Mouse (Mus musculus): ENCODE measurements around the gene Slc35d3. TPM values are rescaled to one million over a fixed set of nuclear protein-coding genes. Genes with fewer than 3 reads are reported as not detected.

Gene Slc35d3
- polyA plus RNA-seq, 1 experiment = not detected

- TF ChIP-seq POLR2AphosphoS2 (IDR thresholded peaks at IDR 0.05; ENCODE audit: insufficient read length, low read depth) (no peak), TCF3 (IDR thresholded peaks at IDR 0.05; ENCODE audit: insufficient read length, low read depth) (no peak), E2F4 (IDR thresholded peaks at IDR 0.05; ENCODE audit: insufficient read depth) (no peak), MYOG (IDR thresholded peaks at IDR 0.05; ENCODE audit: control insufficient read depth in 1 of 3, insufficient read depth in 1 of 3, insufficient read length in 2 of 3, low read depth in 2 of 3) (no peak), CEBPB (IDR thresholded peaks at IDR 0.05; ENCODE audit: insufficient read depth, poor library complexity, severe bottlenecking) (no peak), MAX (IDR thresholded peaks at IDR 0.05; ENCODE audit: low read depth) (no peak), TCF12 (IDR thresholded peaks at IDR 0.05; ENCODE audit: insufficient read depth, poor library complexity, severe bottlenecking) (no peak), POLR2A (IDR thresholded peaks at IDR 0.05; ENCODE audit: insufficient read length, low read depth) (no peak), USF1 (IDR thresholded peaks at IDR 0.05; ENCODE audit: low read depth) (no peak), REST (IDR thresholded peaks at IDR 0.05; ENCODE audit: insufficient read depth, insufficient read length) (no peak), MYOD1 (IDR thresholded peaks at IDR 0.05; ENCODE audit: control insufficient read depth in 1 of 3, insufficient read length in 2 of 3, low read depth in 2 of 3) (no peak), SRF (IDR thresholded peaks at IDR 0.05; ENCODE audit: control insufficient read depth, insufficient read length, low read depth) (no peak)
- no peaks in the 10 kb centered on the region for H3K36me3 ChIP-seq (ENCODE audit: control insufficient read depth, insufficient read depth)
- H3ac ChIP-seq (ENCODE audit: control insufficient read depth, insufficient read length) = no peak overlapping the region
- no peaks in the 10 kb centered on the region for H3K79me2 ChIP-seq (ENCODE audit: control insufficient read depth, insufficient read depth)
- no peak overlapping the region for H3K4me3 ChIP-seq
- no peaks in the 10 kb centered on the region for H3K27me3 ChIP-seq (ENCODE audit: control insufficient read depth, insufficient read depth, insufficient read length)
- no peak overlapping the region for H3K4me2 ChIP-seq (ENCODE audit: low read depth)
Measured at GRCm38 (mm10) chr10:19879161-19879560, 27.9 kb upstream of the Slc35d3 start.

- TF ChIP-seq E2F4 (IDR thresholded peaks at IDR 0.05; ENCODE audit: insufficient read depth) (no peak), CEBPB (IDR thresholded peaks at IDR 0.05; ENCODE audit: insufficient read depth, poor library complexity, severe bottlenecking) (no peak), MAX (IDR thresholded peaks at IDR 0.05; ENCODE audit: low read depth) (no peak), REST (IDR thresholded peaks at IDR 0.05; ENCODE audit: insufficient read depth, insufficient read length) (no peak), POLR2A (IDR thresholded peaks at IDR 0.05; ENCODE audit: insufficient read length, low read depth) (no peak)
- no peak overlapping the region for H3K4me3 ChIP-seq
Measured at GRCm38 (mm10) chr10:19877679-19878078, 26.4 kb upstream of the Slc35d3 start.

GRCm38 (mm10) chr10:19877257-19877656, 26.0 kb upstream of the Slc35d3 start:
- Histone ChIP-seq H3K4me2 (ENCODE audit: low read depth) (no peak overlapping the region), H3ac (ENCODE audit: control insufficient read depth, insufficient read length) (no peak overlapping the region), H3K36me3 (ENCODE audit: control insufficient read depth, insufficient read depth) (no peaks in the 10 kb centered on the region), H3K4me3 (no peak overlapping the region), H3K27me3 (ENCODE audit: control insufficient read depth, insufficient read depth, insufficient read length) (no peaks in the 10 kb centered on the region), H3K79me2 (ENCODE audit: control insufficient read depth, insufficient read depth) (no peaks in the 10 kb centered on the region)
- TF ChIP-seq SRF (IDR thresholded peaks at IDR 0.05; ENCODE audit: control insufficient read depth, insufficient read length, low read depth) = no peak
- no peak for TF ChIP-seq POLR2AphosphoS2 (IDR thresholded peaks at IDR 0.05; ENCODE audit: insufficient read length, low read depth)
- no peak for TF ChIP-seq USF1 (IDR thresholded peaks at IDR 0.05; ENCODE audit: low read depth)
- TF ChIP-seq TCF12 (IDR thresholded peaks at IDR 0.05; ENCODE audit: insufficient read depth, poor library complexity, severe bottlenecking) = no peak

More at GRCm38 (mm10) chr10:19877679-19878078, 26.4 kb upstream of the Slc35d3 start:
- no peaks in the 10 kb centered on the region for H3K79me2 ChIP-seq (ENCODE audit: control insufficient read depth, insufficient read depth)
- H3K36me3 ChIP-seq (ENCODE audit: control insufficient read depth, insufficient read depth) = no peaks in the 10 kb centered on the region
- no peak overlapping the region for H3K4me2 ChIP-seq (ENCODE audit: low read depth)
- H3ac ChIP-seq (ENCODE audit: control insufficient read depth, insufficient read length) = no peak overlapping the region
- no peaks in the 10 kb centered on the region for H3K27me3 ChIP-seq (ENCODE audit: control insufficient read depth, insufficient read depth, insufficient read length)

- no peaks in the 10 kb centered on the region for H3K27me3 ChIP-seq (ENCODE audit: control insufficient read depth, insufficient read depth, insufficient read length)
- no peak for TF ChIP-seq E2F4 (IDR thresholded peaks at IDR 0.05; ENCODE audit: insufficient read depth)
- no peak for TF ChIP-seq REST (IDR thresholded peaks at IDR 0.05; ENCODE audit: insufficient read depth, insufficient read length)
- no peak for TF ChIP-seq USF1 (IDR thresholded peaks at IDR 0.05; ENCODE audit: low read depth)
- TF ChIP-seq SRF (IDR thresholded peaks at IDR 0.05; ENCODE audit: control insufficient read depth, insufficient read length, low read depth) = no peak
- no peak for TF ChIP-seq POLR2A (IDR thresholded peaks at IDR 0.05; ENCODE audit: insufficient read length, low read depth)
- TF ChIP-seq CEBPB (IDR thresholded peaks at IDR 0.05; ENCODE audit: insufficient read depth, poor library complexity, severe bottlenecking) = no peak
- TF ChIP-seq POLR2AphosphoS2 (IDR thresholded peaks at IDR 0.05; ENCODE audit: insufficient read length, low read depth) = no peak
- no peak for TF ChIP-seq MYOG (IDR thresholded peaks at IDR 0.05; ENCODE audit: control insufficient read depth in 1 of 3, insufficient read depth in 1 of 3, insufficient read length in 2 of 3, low read depth in 2 of 3)
- TF ChIP-seq MAX (IDR thresholded peaks at IDR 0.05; ENCODE audit: low read depth) = no peak
- no peak overlapping the region for H3K4me2 ChIP-seq (ENCODE audit: low read depth)
- no peak overlapping the region for H3ac ChIP-seq (ENCODE audit: control insufficient read depth, insufficient read length)
- no peaks in the 10 kb centered on the region for H3K36me3 ChIP-seq (ENCODE audit: control insufficient read depth, insufficient read depth)
- H3K4me3 ChIP-seq = no peak overlapping the region
- no peaks in the 10 kb centered on the region for H3K79me2 ChIP-seq (ENCODE audit: control insufficient read depth, insufficient read depth)
Measured at GRCm38 (mm10) chr10:19876669-19877068, 25.4 kb upstream of the Slc35d3 start.

- Histone ChIP-seq H3K79me2 (ENCODE audit: control insufficient read depth, insufficient read depth) (no peaks in the 10 kb centered on the region), H3ac (ENCODE audit: control insufficient read depth, insufficient read length) (no peak overlapping the region)
- TF ChIP-seq MYOD1 (IDR thresholded peaks at IDR 0.05; ENCODE audit: control insufficient read depth in 1 of 3, insufficient read length in 2 of 3, low read depth in 2 of 3) = no peak
- TF ChIP-seq REST (IDR thresholded peaks at IDR 0.05; ENCODE audit: insufficient read depth, insufficient read length) = no peak
- TF ChIP-seq E2F4 (IDR thresholded peaks at IDR 0.05; ENCODE audit: insufficient read depth) = no peak
- no peak for TF ChIP-seq USF1 (IDR thresholded peaks at IDR 0.05; ENCODE audit: low read depth)
- TF ChIP-seq CEBPB (IDR thresholded peaks at IDR 0.05; ENCODE audit: insufficient read depth, poor library complexity, severe bottlenecking) = no peak
- TF ChIP-seq POLR2A (IDR thresholded peaks at IDR 0.05; ENCODE audit: insufficient read length, low read depth) = no peak
- TF ChIP-seq MAX (IDR thresholded peaks at IDR 0.05; ENCODE audit: low read depth) = no peak
- TF ChIP-seq TCF12 (IDR thresholded peaks at IDR 0.05; ENCODE audit: insufficient read depth, poor library complexity, severe bottlenecking) = no peak
- no peak for TF ChIP-seq SRF (IDR thresholded peaks at IDR 0.05; ENCODE audit: control insufficient read depth, insufficient read length, low read depth)
- no peak for TF ChIP-seq POLR2AphosphoS2 (IDR thresholded peaks at IDR 0.05; ENCODE audit: insufficient read length, low read depth)
- no peak for TF ChIP-seq TCF3 (IDR thresholded peaks at IDR 0.05; ENCODE audit: insufficient read length, low read depth)
- no peak for TF ChIP-seq MYOG (IDR thresholded peaks at IDR 0.05; ENCODE audit: control insufficient read depth in 1 of 3, insufficient read depth in 1 of 3, insufficient read length in 2 of 3, low read depth in 2 of 3)
Measured at GRCm38 (mm10) chr10:19875346-19875745, 24.1 kb upstream of the Slc35d3 start.

More at GRCm38 (mm10) chr10:19875346-19875745, 24.1 kb upstream of the Slc35d3 start:
- no peaks in the 10 kb centered on the region for H3K36me3 ChIP-seq (ENCODE audit: control insufficient read depth, insufficient read depth)
- no peak overlapping the region for H3K4me2 ChIP-seq (ENCODE audit: low read depth)
- H3K4me3 ChIP-seq = no peak overlapping the region
- H3K27me3 ChIP-seq (ENCODE audit: control insufficient read depth, insufficient read depth, insufficient read length) = no peaks in the 10 kb centered on the region
